Mouse (Mus musculus) ES-CJ7 (cell line): ENCODE data around the gene Rab12.
"Not testable (repeated sequence)": the region's sequence is repeated elsewhere in the genome, so short reads cannot be mapped to it uniquely, and the experiment has no call there.

Experiments used
- DNase-seq: peaks from one replicate; pipeline ENCODE4 v3.0.0; 2011; ENCODE audit warnings: low read depth, low spot score

Rab12 gene

GRCm38 (mm10) chr17:66519554-66520553 lies at the start of gene Rab12:
TSS of gene Rab12 (minus strand) at chr17:66519729.
- DNase-seq = peak; percentile 85

DNA sequence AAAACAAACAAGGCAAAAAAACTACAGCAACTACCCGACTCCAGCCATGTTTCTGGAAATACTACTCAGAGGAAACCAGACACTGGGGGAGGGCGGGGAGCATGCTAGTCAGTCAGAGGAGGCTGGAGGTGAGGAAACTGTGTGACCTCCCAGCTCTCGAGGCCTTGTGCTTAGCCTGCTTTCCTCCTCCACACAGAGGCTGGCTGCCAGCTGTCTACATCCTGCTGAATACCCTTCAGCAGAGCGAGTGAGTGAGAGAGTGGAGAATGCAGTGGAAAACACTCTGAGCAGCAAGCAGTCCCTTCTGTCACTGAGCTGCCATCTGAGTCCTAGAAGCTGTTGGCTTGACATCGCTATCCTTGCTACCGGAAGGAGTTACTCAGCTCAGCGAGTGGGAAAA lies 44.7 kb upstream of the Rab12 start:
- DNase-seq = no peak

- no peak for DNase-seq
Measured at GRCm38 (mm10) chr17:66563551-66563950, 44.0 kb upstream of the Rab12 start.

DNA sequence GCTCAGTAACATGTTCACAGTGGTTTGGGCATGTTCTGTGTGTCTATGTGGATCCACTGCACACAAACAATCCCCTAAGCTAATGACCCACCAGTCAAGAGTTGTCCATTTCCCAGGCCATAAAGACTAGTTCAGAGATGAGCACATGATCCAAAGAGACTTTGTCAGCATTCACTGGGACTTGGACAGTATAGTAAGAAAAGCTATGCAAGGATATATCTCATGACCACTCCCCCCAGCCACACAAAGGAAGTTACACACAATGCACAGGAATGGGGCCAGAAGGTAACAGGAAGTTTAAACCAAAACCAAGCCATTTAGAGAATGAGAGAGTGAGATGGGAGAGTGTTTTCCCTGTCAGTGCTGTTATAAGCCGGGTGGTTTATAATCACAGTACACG lies 41.9 kb upstream of the Rab12 start:
- no peak for DNase-seq

DNA sequence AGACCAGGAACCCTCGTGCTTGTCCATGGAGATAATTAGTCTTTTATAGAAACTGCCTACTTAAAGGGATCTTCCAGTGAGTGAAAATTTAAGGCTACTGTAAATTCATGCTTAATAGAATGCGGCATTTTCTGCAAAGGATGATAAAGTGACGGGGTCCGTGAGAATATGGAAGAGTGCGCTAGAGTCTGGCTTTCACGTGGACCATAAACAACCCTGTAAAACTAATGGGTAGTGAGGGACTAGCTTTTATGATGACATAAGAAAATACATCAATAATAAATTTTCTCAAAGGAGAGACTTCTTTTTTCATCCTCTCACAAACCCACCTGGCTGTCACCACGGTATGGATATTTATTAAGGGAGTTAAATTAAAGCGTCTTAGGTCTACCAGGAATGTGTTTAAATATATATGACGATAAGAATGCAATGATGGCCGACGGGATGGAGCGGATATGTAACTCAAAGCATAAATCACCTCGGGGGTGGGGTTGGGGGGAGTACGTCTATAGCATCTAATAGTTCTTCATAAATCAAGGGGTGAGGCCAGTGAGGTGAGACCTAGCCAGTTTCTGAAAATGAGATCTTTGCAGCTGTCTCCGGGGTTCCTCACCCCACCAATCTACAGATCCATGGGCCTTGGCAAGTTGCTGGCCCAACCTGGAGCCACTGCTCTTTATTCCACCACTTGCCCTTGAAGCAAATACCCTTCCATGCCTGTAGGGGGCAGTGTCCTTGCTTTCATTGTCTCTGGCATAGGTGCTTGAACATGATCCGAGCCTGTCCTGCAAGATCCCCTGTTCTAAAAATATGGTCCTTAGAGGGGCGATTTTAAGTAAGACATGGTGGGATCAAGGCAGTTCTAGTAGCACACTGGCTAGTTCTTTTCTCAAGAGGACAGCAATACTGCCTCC lies 39.1 kb upstream of the Rab12 start:
- DNase-seq = peak; percentile 71

GRCm38 (mm10) chr17:66552690-66553089 lies 33.2 kb upstream of the Rab12 start:
- no peak for DNase-seq

- peak; percentile 35 for DNase-seq
Measured at GRCm38 (mm10) chr17:66550486-66550885, 31.0 kb upstream of the Rab12 start.

DNA sequence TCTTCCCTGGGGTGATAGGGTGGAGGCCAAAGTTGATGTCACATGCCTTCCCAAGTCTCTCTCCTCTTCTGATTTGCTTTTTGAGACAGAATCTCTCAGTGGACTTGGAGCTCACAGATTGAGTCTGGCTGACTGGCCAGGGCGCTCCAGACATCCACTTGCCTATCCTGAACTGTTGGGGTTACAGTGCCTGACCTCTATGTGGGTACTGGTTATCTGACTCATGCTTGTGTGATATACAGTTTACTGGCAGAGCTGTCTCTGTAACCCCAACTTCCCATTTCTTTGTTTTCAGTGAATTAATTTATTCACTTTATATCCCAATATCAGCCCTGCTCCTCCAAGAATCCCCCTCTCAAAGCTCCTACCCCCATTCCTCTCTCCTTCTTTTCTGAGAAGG lies 12.8 kb upstream of the Rab12 start:
- no peak for DNase-seq

- no peak for DNase-seq
Measured at GRCm38 (mm10) chr17:66523396-66523795, 3.9 kb upstream of the Rab12 start.

DNA sequence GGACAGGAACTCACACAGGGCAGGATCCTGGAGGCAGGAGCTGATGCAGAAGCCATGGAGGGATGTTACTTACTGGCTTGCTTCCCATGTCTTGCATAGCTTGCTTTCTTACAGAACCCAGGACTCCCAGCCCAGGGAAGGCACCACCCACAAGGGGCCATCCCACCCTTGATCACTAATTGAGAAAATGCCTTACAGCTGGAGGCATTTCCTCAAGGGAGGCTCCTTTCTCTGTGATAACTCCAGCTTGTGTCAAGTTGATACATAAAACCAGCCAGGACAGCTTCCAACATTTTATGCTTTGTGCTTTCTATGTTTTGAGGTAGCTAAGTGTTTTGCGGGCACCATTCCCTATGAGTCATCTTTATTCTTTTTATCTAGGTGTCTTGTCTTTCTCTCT lies 3.1 kb upstream of the Rab12 start:
- DNase-seq = not testable (repeated sequence)

DNA sequence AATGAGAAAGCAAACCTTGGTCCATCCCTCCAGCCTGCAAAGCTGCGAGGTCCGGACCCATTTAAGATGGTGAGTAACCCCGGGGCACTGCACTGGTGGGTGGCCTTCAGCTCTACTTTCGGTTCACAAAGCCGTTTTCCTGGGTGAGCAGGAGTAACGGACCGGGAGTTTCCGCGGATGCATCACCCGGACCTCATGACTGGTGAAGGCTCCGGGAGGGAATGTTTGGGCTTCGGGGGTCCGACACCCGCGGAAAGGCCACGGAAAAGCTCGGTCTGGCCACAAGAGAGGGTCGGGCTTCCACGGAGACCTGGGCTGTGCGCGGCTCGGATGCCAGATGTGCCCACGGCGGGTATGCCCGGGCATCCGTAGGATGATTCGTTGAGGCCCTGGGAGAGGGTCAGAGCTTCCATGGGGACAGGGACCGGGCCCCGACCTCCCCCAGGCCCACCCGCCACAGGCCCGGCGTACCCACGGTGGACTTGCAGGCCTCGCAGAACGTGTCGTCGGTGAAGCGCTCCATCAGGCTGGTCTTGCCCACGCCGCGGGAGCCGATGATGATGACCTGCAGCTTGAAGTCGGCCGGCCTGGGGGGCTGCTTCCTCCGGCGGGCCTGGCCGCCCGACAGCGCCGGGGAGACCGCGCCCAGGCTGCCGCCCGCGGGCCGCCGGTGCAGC lies 514 bp downstream of the Rab12 start:
- DNase-seq = peak; percentile 50

DNA sequence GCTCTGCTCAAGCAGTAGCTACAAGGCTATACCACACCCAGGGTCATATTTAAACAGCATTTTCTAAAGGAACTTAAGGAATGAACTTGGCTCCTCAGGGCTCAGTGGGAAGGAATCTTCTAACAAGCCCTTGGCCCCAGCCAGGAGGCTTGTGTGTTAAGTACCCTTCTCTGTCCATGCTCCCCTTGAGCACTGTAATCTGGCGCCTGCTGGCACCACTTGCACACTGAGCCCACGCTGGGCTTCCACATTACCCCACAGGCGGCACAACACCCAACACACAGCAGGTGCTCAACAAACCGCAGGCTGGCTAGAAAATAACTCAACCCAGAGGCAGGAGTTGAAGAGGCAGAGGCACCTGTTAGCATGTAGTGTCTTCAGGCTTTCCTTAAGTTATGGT lies 2.6 kb downstream of the Rab12 start:
- no peak for DNase-seq

DNA sequence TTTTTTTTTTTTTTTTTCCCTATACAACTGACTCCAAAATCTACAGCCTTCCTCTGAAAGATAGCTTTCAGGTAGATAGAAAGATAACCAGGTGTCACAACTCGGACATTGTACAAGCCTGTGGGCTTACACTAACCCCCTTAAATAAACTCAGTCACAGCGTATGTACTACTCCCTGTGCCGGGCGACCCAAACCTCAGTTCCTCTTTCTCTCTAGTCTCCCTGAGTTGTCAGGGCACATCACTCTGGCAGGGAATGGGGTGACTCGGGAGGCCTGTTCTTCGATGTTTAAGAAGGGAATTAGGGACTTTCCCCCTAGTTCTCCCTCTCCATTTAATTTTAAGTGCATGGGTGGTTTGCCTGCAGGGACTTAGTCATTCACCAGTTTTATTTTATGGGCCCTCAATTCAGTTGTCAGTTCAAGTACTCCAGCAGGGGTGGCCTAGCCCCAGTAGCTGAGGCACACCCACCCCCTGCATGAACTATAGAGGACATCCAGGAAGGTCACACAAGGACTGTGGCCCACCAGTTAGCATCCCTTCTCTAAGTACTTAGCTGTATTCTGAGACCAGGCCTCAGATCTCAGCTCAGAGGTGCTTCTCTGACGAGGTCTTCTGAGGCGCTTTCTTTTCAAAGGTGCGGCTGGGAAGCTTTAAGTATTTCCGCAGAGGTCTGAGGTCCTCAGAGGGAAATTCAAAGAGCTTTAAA lies 5.1 kb downstream of the Rab12 start:
- DNase-seq = peak; percentile 74

GRCm38 (mm10) chr17:66512202-66512956 lies 7.2 kb downstream of the Rab12 start:
- DNase-seq = no peak

DNA sequence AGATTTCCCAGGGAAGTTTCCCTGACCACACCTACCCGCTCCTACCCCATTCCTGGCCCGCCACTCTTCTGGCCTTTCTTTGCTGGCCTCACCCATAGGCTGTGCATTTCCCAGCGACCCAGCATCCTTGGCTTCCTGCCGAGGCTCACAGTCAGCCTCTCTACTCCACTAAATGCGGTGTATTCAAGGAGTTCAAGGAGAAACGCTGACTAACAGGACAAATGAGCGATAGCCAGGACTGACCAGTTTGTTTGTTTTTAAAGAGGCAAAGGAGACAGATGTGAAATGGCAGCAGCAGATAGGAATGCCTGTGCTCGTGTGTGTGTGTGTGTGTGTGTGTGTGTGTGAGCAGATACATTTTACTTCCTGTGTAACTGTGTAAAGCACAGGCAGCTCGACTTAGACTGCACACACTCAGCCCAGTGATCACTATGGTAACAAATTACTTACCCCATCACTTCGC lies 9.3 kb downstream of the Rab12 start:
- peak; percentile 49 for DNase-seq

- peak; percentile 57 for DNase-seq
Measured at GRCm38 (mm10) chr17:66507049-66507954, 12.2 kb downstream of the Rab12 start.

DNA sequence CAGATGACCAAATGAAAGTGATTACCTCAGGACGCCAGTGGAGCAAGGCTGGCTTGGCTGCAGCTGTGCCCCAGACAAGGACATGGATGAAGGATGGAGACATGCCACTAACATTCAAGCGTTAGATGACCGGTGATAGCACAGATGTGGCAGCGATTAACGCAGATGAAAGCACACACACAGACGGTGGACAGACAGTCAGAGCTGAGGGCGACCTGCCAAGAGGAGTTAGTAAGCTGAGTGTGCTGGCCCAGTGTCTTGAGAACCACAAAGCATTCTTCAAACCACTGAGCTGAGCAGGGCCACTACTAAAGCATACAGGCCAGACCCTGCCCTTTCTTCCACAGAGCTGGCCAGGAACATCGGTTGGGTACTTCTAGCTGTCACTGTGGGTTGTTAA lies 14.6 kb downstream of the Rab12 start:
- DNase-seq = no peak

DNA sequence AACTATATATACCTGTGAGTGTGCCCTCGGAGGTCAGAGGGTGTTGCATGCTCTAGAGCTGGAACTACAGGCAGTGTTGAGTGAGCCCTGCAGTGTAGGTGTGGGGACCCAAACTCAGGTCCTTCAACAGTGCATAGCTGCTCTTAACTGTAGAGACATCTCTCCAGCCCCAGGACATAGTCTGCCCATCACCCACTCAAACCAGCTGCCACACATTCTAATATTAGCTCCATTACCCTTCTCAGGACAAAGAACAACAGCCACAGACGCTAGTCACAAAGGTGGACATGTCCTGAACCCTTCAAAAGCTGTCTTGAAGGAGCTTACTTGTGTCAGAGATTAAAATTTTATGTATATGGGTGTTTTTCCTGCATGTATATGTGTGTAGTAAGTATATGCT lies 15.3 kb downstream of the Rab12 start:
- no peak for DNase-seq

DNA sequence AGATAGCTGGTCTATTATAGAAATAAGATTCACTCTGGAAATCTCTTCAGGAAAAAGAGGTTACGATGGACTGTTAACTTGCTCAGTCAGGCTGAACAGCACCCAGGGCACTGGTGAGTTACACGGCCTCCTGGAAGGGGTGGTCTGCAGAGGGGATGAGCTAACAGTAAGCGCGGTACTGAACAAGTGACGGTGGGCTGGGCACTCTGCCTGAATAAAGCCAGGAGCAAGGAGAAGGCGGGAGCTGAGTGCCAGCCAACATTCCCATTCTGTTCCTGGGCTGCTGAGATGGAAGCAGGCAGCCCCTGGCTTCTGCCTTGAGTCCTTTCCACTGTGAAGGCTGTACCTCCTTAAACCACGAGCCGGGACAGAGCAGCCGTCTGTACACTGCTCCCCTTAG lies 16.1 kb downstream of the Rab12 start:
- no peak for DNase-seq
